Mouse (Mus musculus): ENCODE measurements around the gene Trappc5. TPM values are rescaled to one million over a fixed set of nuclear protein-coding genes. Genes with fewer than 3 reads are reported as not detected.

Gene Trappc5
- 10 to 100 TPM; 27.5 to 28.6 TPM for total RNA-seq (2021)
- long read RNA-seq, experiment 1, full-length matches to known transcripts: 48 of 48 reads
- long read RNA-seq, experiment 1, partial matches to known transcripts: 0 of 48 reads
- long read RNA-seq, experiment 1, other reads (novel, unspliced or antisense): 0 of 48 reads
- long read RNA-seq, experiment 2, full-length matches to known transcripts: 35 of 35 reads
- long read RNA-seq, experiment 2, partial matches to known transcripts: 0 of 35 reads
- long read RNA-seq, experiment 2, other reads (novel, unspliced or antisense): 0 of 35 reads

GRCm38 (mm10) chr8:3676131-3676992 is at the start of gene Trappc5:
Trappc5 (plus strand) TSS chr8:3676299.
- DNase-seq (ENCODE audit: low spot score in 2 of 2): peak; percentile 96 to 97
- intact Hi-C loops (cut with DNase I): loop anchor here (2.0 kb wide), 1 partner anchor 56 kb away; the partner anchor contains the start of genes Pet100 and Xab2

GRCm38 (mm10) chr8:3626971-3627370 is 49.1 kb upstream of the Trappc5 start:
- intact Hi-C loops (cut with DNase I): no loop called here
- no peak for DNase-seq (ENCODE audit: low spot score in 2 of 2)

GRCm38 (mm10) chr8:3628014-3628413 is 48.1 kb upstream of the Trappc5 start:
- peak; percentile 55 to 61 for DNase-seq (ENCODE audit: low spot score in 2 of 2)
- intact Hi-C loops (cut with DNase I): no loop called here

GRCm38 (mm10) chr8:3630647-3631477 is 45.2 kb upstream of the Trappc5 start, which contains the start of gene Stxbp2:
Stxbp2 (plus strand) TSS chr8:3630955.
- intact Hi-C loops (cut with DNase I): no loop called here
- peak; percentile 65 to 85 for DNase-seq (ENCODE audit: low spot score in 2 of 2)

GRCm38 (mm10) chr8:3631478-3631875 is 44.6 kb upstream of the Trappc5 start:
- intact Hi-C loops (cut with DNase I): no loop called here
- DNase-seq (ENCODE audit: low spot score in 2 of 2): no peak

- intact Hi-C loops (cut with DNase I): no loop called here
Measured at GRCm38 (mm10) chr8:3645804-3646203, 30.3 kb upstream of the Trappc5 start.

GRCm38 (mm10) chr8:3646824-3647531 is 29.1 kb upstream of the Trappc5 start:
- no peak for DNase-seq (ENCODE audit: low spot score in 2 of 2)
- intact Hi-C loops (cut with DNase I): no loop called here

More at GRCm38 (mm10) chr8:3645804-3646203, 30.3 kb upstream of the Trappc5 start:
- peak in 1 of 2 experiments; percentile 33 for DNase-seq (ENCODE audit: low spot score in 2 of 2)

GRCm38 (mm10) chr8:3647561-3647960 is 28.5 kb upstream of the Trappc5 start:
- no peak for DNase-seq (ENCODE audit: low spot score in 2 of 2)
- intact Hi-C loops (cut with DNase I): no loop called here

- intact Hi-C loops (cut with DNase I): no loop called here
- DNase-seq (ENCODE audit: low spot score in 2 of 2): no peak
Measured at GRCm38 (mm10) chr8:3648268-3648667, 27.8 kb upstream of the Trappc5 start.

GRCm38 (mm10) chr8:3648990-3649389 is 27.1 kb upstream of the Trappc5 start:
- DNase-seq (ENCODE audit: low spot score in 2 of 2): no peak
- intact Hi-C loops (cut with DNase I): no loop called here

- no peak for DNase-seq (ENCODE audit: low spot score in 2 of 2)
- intact Hi-C loops (cut with DNase I): no loop called here
Measured at GRCm38 (mm10) chr8:3652845-3653244, 23.3 kb upstream of the Trappc5 start.

- no peak for DNase-seq (ENCODE audit: low spot score in 2 of 2)
- intact Hi-C loops (cut with DNase I): no loop called here
Measured at GRCm38 (mm10) chr8:3654726-3655508, 21.2 kb upstream of the Trappc5 start.

GRCm38 (mm10) chr8:3655526-3655925 is 20.6 kb upstream of the Trappc5 start, which contains the start of gene Retn:
Retn (plus strand) TSS chr8:3655770.
- DNase-seq (ENCODE audit: low spot score in 2 of 2): no peak
- intact Hi-C loops (cut with DNase I): no loop called here

- intact Hi-C loops (cut with DNase I): no loop called here
- DNase-seq (ENCODE audit: low spot score in 2 of 2): peak; percentile 49 to 66
Measured at GRCm38 (mm10) chr8:3656725-3657381, 19.2 kb upstream of the Trappc5 start.

- intact Hi-C loops (cut with DNase I): no loop called here
- no peak for DNase-seq (ENCODE audit: low spot score in 2 of 2)
Measured at GRCm38 (mm10) chr8:3660889-3661288, 15.2 kb upstream of the Trappc5 start.

GRCm38 (mm10) chr8:3664405-3664804 is 11.7 kb upstream of the Trappc5 start:
- intact Hi-C loops (cut with DNase I): no loop called here
- DNase-seq (ENCODE audit: low spot score in 2 of 2): no peak

- DNase-seq (ENCODE audit: low spot score in 2 of 2): no peak
- intact Hi-C loops (cut with DNase I): no loop called here
Measured at GRCm38 (mm10) chr8:3665507-3665906, 10.6 kb upstream of the Trappc5 start, which contains the start of gene Mcemp1. Mcemp1 (plus strand) TSS chr8:3665754.

- intact Hi-C loops (cut with DNase I): no loop called here
- no peak for DNase-seq (ENCODE audit: low spot score in 2 of 2)
Measured at GRCm38 (mm10) chr8:3670388-3670787, 5.7 kb upstream of the Trappc5 start.
